Mouse (Mus musculus) liver, postnatal 0 days (tissue): ENCODE measurements at regions not wholly inside any gene's neighbourhood (a gene's known extent, or its start where the extent isn't known, plus 50 kb on each side); places are given as distances from the start of the nearest gene placed in this dataset.

Source experiments
- CTCF ChIP-seq: sonication (generic); IDR thresholded peaks from 2 replicates; pipeline ENCODE4 v1.5.1; 2016; ENCODE audit warnings: antibody characterized with exemption, low read depth
- EP300 ChIP-seq: IDR thresholded peaks from 2 replicates; pipeline ENCODE4 v1.6.1; 2016; ENCODE audit warnings: antibody characterized with exemption, low read depth, mild to moderate bottlenecking

GRCm38 (mm10) chr3:136609855-136610555 is 59.9 kb upstream of the Ppp3ca start:
- no peak for TF ChIP-seq CTCF
- TF ChIP-seq EP300: no peak
